Mouse (Mus musculus) E14TG2a.4 (cell line): ENCODE results near the gene Gna11.

Experiments
- CTCF ChIP-seq: conservative IDR thresholded peaks from 2 replicates; pipeline ENCODE4 v1.5.1; 2014; ENCODE audit warnings: low read length
- NANOG ChIP-seq: IDR thresholded peaks from 2 replicates; pipeline ENCODE4 v1.6.1; 2014; ENCODE audit warnings: borderline replicate concordance, low read length, mixed read lengths
- POU5F1 ChIP-seq: IDR thresholded peaks from 2 replicates; pipeline ENCODE4 v1.6.1; 2014; ENCODE audit warnings: low read length, borderline replicate concordance

- TF ChIP-seq CTCF (no peak), NANOG (no peak), POU5F1 (no peak)
Observed at GRCm38 (mm10) chr10:81507691-81508489, 37.1 kb downstream of the Gna11 start.
